In the genomic region with DNA sequence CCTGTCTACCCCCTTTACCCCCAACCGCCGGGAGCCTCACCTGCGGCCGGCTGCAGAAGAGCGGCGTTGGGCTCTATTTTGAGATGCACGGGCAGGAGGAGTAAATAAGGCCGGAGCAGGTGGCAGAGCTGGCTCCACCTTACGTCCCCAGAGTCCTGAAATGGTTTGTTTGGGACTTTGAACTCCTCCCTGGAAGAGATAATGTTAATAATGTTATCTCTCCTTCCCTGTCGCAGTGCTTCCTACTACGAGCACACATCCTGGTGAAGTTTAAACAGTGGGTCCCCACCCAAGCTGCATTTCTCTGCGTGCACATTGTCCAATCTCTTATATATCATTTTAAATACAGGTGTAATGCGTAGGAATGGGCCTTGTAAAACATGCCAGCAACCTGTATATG, we compare ENCODE assay signal across 8 mouse cellular contexts. TPM values are rescaled to one million over a fixed set of nuclear protein-coding genes. Genes with fewer than 3 reads are reported as not detected.
DNase-seq lines count a peak whose midpoint lies in the region; ATAC-seq and TF ChIP-seq lines count a peak whose summit lies in the region.

No protein-coding gene starts in this region.

- no peaks in the 10 kb centered on the region for H3K36me3 ChIP-seq in embryonic facial prominence, embryonic 14.5 days (ENCODE audit: control insufficient read depth, insufficient read depth, low read length)
- H3K36me3 ChIP-seq in intestine, embryonic 15.5 days, result no peaks in the 10 kb centered on the region
- H3K36me3 ChIP-seq in midbrain, postnatal 0 days (ENCODE audit: insufficient read depth, low read length), result no peaks in the 10 kb centered on the region

- DNase-seq in left cerebral cortex, adult 2 months (ENCODE audit: extremely low spot score in 1 of 2, low spot score in 2 of 2), result no peak
- DNase-seq in left cerebral cortex, adult 11 months (ENCODE audit: low spot score), result no peak
- no peak for DNase-seq in embryonic facial prominence, embryonic 14.5 days (ENCODE audit: low spot score)
- DNase-seq in midbrain, postnatal 0 days (ENCODE audit: low spot score), result no peak
- DNase-seq in right cerebral cortex, postnatal 36 days (ENCODE audit: low spot score in 2 of 2), result no peak
- DNase-seq in left cerebral cortex, adult 9 months (ENCODE audit: low spot score in 2 of 2), result no peak
- no peak for DNase-seq in adrenal gland, postnatal 10 days

- H3K9me3 ChIP-seq in embryonic facial prominence, embryonic 14.5 days (ENCODE audit: control insufficient read depth, low read length), result no peaks in the 10 kb centered on the region
- H3K9me3 ChIP-seq in intestine, embryonic 15.5 days, result no peaks in the 10 kb centered on the region
- H3K9me3 ChIP-seq in midbrain, postnatal 0 days (ENCODE audit: low read length), result no peaks in the 10 kb centered on the region

- peak overlapping the region; percentile 76 for H3K27ac ChIP-seq in left cerebral cortex, adult 2 months
- peak overlapping the region; percentile 52; the same call in 1 of the 2 replicates for H3K27ac ChIP-seq in embryonic facial prominence, embryonic 14.5 days (replicated peaks; ENCODE audit: low read depth, low read length)
- H3K27ac ChIP-seq in intestine, embryonic 15.5 days, result peak overlapping the region; percentile 80
- peak overlapping the region; percentile 71; the same call in 1 of the 2 replicates for H3K27ac ChIP-seq in midbrain, postnatal 0 days (ENCODE audit: low read depth, low read length)

- peak overlapping the region; percentile 92 for H3K4me2 ChIP-seq in embryonic facial prominence, embryonic 14.5 days (ENCODE audit: low read depth, low read length)
- H3K4me2 ChIP-seq in intestine, embryonic 15.5 days (replicated peaks), result peak overlapping the region; percentile 94
- H3K4me2 ChIP-seq in midbrain, postnatal 0 days (ENCODE audit: low read depth, low read length, poor library complexity, severe bottlenecking), result peak overlapping the region; percentile 85

- no peaks in the 10 kb centered on the region for H3K27me3 ChIP-seq in embryonic facial prominence, embryonic 14.5 days (replicated peaks; ENCODE audit: control insufficient read depth, insufficient read depth, low read length)
- no peaks in the 10 kb centered on the region for H3K27me3 ChIP-seq in intestine, embryonic 15.5 days (replicated peaks)
- H3K27me3 ChIP-seq in midbrain, postnatal 0 days (ENCODE audit: insufficient read depth, low read length), result no peaks in the 10 kb centered on the region

- 16% methylated on average over 11 of the region's 13 CpGs for WGBS in embryonic facial prominence, embryonic 14.5 days
- WGBS in intestine, embryonic 15.5 days, result 7% methylated on average over 13 of the region's 13 CpGs
- WGBS in midbrain, postnatal 0 days, result 13% methylated on average over 13 of the region's 13 CpGs

- peak overlapping the region; percentile 83 for H3K4me3 ChIP-seq in left cerebral cortex, adult 2 months
- H3K4me3 ChIP-seq in embryonic facial prominence, embryonic 14.5 days (ENCODE audit: low read depth, low read length), result peak overlapping the region; percentile 72
- peak overlapping the region; percentile 85 for H3K4me3 ChIP-seq in intestine, embryonic 15.5 days (replicated peaks)
- peak overlapping the region; percentile 79 for H3K4me3 ChIP-seq in midbrain, postnatal 0 days (ENCODE audit: low read depth, low read length)

- peaks cover 10% of the 10 kb centered on the region for H3K4me1 ChIP-seq in embryonic facial prominence, embryonic 14.5 days (ENCODE audit: control insufficient read depth, insufficient read depth, low read length)
- peaks cover 13% of the 10 kb centered on the region for H3K4me1 ChIP-seq in intestine, embryonic 15.5 days (replicated peaks)
- H3K4me1 ChIP-seq in midbrain, postnatal 0 days (ENCODE audit: insufficient read depth, low read length), result 0 out of 2 replicates have a peak, but pooled peaks cover 3% of the 10 kb centered on the region

- peak overlapping the region; percentile 72 for H3K9ac ChIP-seq in embryonic facial prominence, embryonic 14.5 days (ENCODE audit: low read depth, low read length)
- peak overlapping the region; percentile 67 for H3K9ac ChIP-seq in intestine, embryonic 15.5 days
- peak overlapping the region; percentile 70 for H3K9ac ChIP-seq in midbrain, postnatal 0 days (replicated peaks; ENCODE audit: low read length, poor library complexity, severe bottlenecking)

- intact Hi-C loops in left cerebral cortex, adult 2 months (cut with DNase I), result loop anchor here (5.0 kb wide), 4 partner anchors 162 to 503 kb away; no protein-coding TSS in a partner anchor

- ATAC-seq in embryonic facial prominence, embryonic 14.5 days (ENCODE audit: low read depth), result no peak
- peak; percentile 68 for ATAC-seq in intestine, embryonic 15.5 days
- no peak for ATAC-seq in midbrain, postnatal 0 days (ENCODE audit: low FRiP score)

- no peak for TF ChIP-seq CTCF in left cerebral cortex, adult 2 months (IDR thresholded peaks at IDR 0.05)
- TF ChIP-seq CTCF in midbrain, postnatal 0 days (IDR thresholded peaks at IDR 0.05), result no peak

RNA-seq across cellular contexts. Expression of a gene that starts 0.8 kb away (rescaled TPM):
- 10 to 100 TPM; 44.1 to 47.9 TPM for total RNA-seq in left cerebral cortex, adult 2 months (2021)
- 10.0 and 11.0 TPM in 2 replicates for polyA plus RNA-seq in embryonic facial prominence, embryonic 14.5 days (2014; fragmentation: Nextera tagmentation; extraction: Ambion mirVana)
- 7.4 and 7.6 TPM in 2 replicates for polyA plus RNA-seq in intestine, embryonic 15.5 days (2015; fragmentation: Nextera tagmentation; extraction: Ambion mirVana)
- total RNA-seq in midbrain, postnatal 0 days (2014; rRNA removed), result 52.6 and 53.7 TPM in 2 replicates
- polyA plus RNA-seq in midbrain, postnatal 0 days (2015; fragmentation: Nextera tagmentation; extraction: Ambion mirVana), result 8.8 and 10.1 TPM in 2 replicates
- total RNA-seq in adrenal gland, postnatal 10 days (2021), result 10 to 100 TPM; 29.1 to 36.5 TPM
